Comparison of ENCODE assay signal across 8 mouse cellular contexts in genomic region chr5:71699696-71700467, GRCm38 (mm10). TPM values are rescaled to one million over a fixed set of nuclear protein-coding genes. Genes with fewer than 3 reads are reported as not detected.
DNase-seq lines count a peak whose midpoint lies in the region; ATAC-seq lines count a peak whose summit lies in the region.

No protein-coding gene starts in this region.

- intact Hi-C loops in gastrocnemius, postnatal 36 days (cut with DNase I), result no loop called here

- peak overlapping the region; percentile 46 for H3K4me3 ChIP-seq in embryonic facial prominence, embryonic 11.5 days (ENCODE audit: low read depth, low read length)
- H3K4me3 ChIP-seq in heart, embryonic 16.5 days (ENCODE audit: low read length), result peak overlapping the region; percentile 57
- 0 out of 2 replicates have a peak overlapping the region, but pooled peaks have one; percentile 38 for H3K4me3 ChIP-seq in liver, embryonic 12.5 days

- H3K9me3 ChIP-seq in embryonic facial prominence, embryonic 11.5 days (replicated peaks; ENCODE audit: control insufficient read depth, low read length), result no peaks in the 10 kb centered on the region
- no peaks in the 10 kb centered on the region for H3K9me3 ChIP-seq in heart, embryonic 16.5 days (replicated peaks; ENCODE audit: control insufficient read depth, low read length)
- no peaks in the 10 kb centered on the region for H3K9me3 ChIP-seq in liver, embryonic 12.5 days (replicated peaks)

- 0 out of 2 replicates have a peak, but pooled peaks cover 4% of the 10 kb centered on the region for H3K27me3 ChIP-seq in embryonic facial prominence, embryonic 11.5 days (ENCODE audit: control insufficient read depth, insufficient read depth, low read length)
- peaks cover 4% of the 10 kb centered on the region for H3K27me3 ChIP-seq in heart, embryonic 16.5 days (ENCODE audit: control insufficient read depth, insufficient read depth, low read length)
- H3K27me3 ChIP-seq in liver, embryonic 12.5 days (replicated peaks), result peaks cover 30% of the 10 kb centered on the region

- WGBS in embryonic facial prominence, embryonic 11.5 days, result under 1% methylated on average over 19 of the region's 19 CpGs
- WGBS in heart, embryonic 16.5 days, result under 1% methylated on average over 19 of the region's 19 CpGs
- WGBS in liver, embryonic 12.5 days (ENCODE audit: insufficient replicate concordance), result 3% methylated on average over 19 of the region's 19 CpGs

- no peak overlapping the region for H3K27ac ChIP-seq in embryonic facial prominence, embryonic 11.5 days (replicated peaks; ENCODE audit: low read depth, low read length)
- H3K27ac ChIP-seq in heart, embryonic 16.5 days (ENCODE audit: low read length), result no peak overlapping the region
- H3K27ac ChIP-seq in liver, embryonic 12.5 days, result no peak overlapping the region

- peak; percentile 27 for DNase-seq in gastrocnemius, postnatal 10 days
- DNase-seq in gastrocnemius, postnatal 36 days, result no peak
- peak; percentile 73 for DNase-seq in embryonic facial prominence, embryonic 11.5 days (ENCODE audit: low spot score)
- peak; percentile 64 to 70 for DNase-seq in kidney, postnatal 4 days
- peak; percentile 77 for DNase-seq in retina, embryonic 14.5 days (ENCODE audit: low spot score)
- DNase-seq in B cell, adult 2 months, result no peak

- no peak for ATAC-seq in embryonic facial prominence, embryonic 11.5 days (replicated peaks; ENCODE audit: insufficient number of reproducible peaks, low FRiP score, low TSS enrichment, low read depth)
- ATAC-seq in heart, embryonic 16.5 days (replicated peaks; ENCODE audit: extremely low read depth, insufficient read depth, low FRiP score), result no peak
- ATAC-seq in liver, embryonic 12.5 days, result no peak

- no peaks in the 10 kb centered on the region for H3K4me1 ChIP-seq in embryonic facial prominence, embryonic 11.5 days (ENCODE audit: control insufficient read depth, insufficient read depth, low read length)
- peaks cover 3% of the 10 kb centered on the region for H3K4me1 ChIP-seq in heart, embryonic 16.5 days (ENCODE audit: control insufficient read depth, insufficient read depth, low read length)
- no peaks in the 10 kb centered on the region for H3K4me1 ChIP-seq in liver, embryonic 12.5 days

- no peaks in the 10 kb centered on the region for H3K36me3 ChIP-seq in embryonic facial prominence, embryonic 11.5 days (replicated peaks; ENCODE audit: control insufficient read depth, insufficient read depth, low read depth, low read length)
- H3K36me3 ChIP-seq in heart, embryonic 16.5 days (ENCODE audit: control insufficient read depth, insufficient read depth), result no peaks in the 10 kb centered on the region
- no peaks in the 10 kb centered on the region for H3K36me3 ChIP-seq in liver, embryonic 12.5 days

- no peak overlapping the region for H3K9ac ChIP-seq in embryonic facial prominence, embryonic 11.5 days (replicated peaks; ENCODE audit: low read length)
- no peak overlapping the region for H3K9ac ChIP-seq in heart, embryonic 16.5 days (ENCODE audit: low read length)
- no peak overlapping the region for H3K9ac ChIP-seq in liver, embryonic 12.5 days

- peak overlapping the region; percentile 93 for H3K4me2 ChIP-seq in embryonic facial prominence, embryonic 11.5 days (ENCODE audit: low read depth, low read length)
- peak overlapping the region; percentile 77 for H3K4me2 ChIP-seq in heart, embryonic 16.5 days (ENCODE audit: low read depth, low read length)
- peak overlapping the region; percentile 60 for H3K4me2 ChIP-seq in liver, embryonic 12.5 days

RNA-seq across cellular contexts. Expression of gene Gabra4, which starts 41.8 kb away (rescaled TPM):
- total RNA-seq in gastrocnemius, postnatal 10 days (2021), result under 1 TPM; 0.25 to 0.40 TPM
- total RNA-seq in gastrocnemius, postnatal 36 days (2021), result not detected
- 3.8 and 4.3 TPM in 2 replicates for polyA plus RNA-seq in embryonic facial prominence, embryonic 11.5 days (2014; fragmentation: Nextera tagmentation; extraction: Ambion mirVana)
- polyA plus RNA-seq in heart, embryonic 16.5 days (2015; fragmentation: Nextera tagmentation; extraction: Ambion mirVana), result 2.4 and 3.3 TPM in 2 replicates
- 0.26 and 0.61 TPM in 2 replicates for polyA plus RNA-seq in liver, embryonic 12.5 days (2016; fragmentation: Nextera tagmentation; extraction: Ambion mirVana)

RNA-seq across cellular contexts. Expression of gene Gabrb1, which starts 42.0 kb away (rescaled TPM):
- under 1 TPM; 0.07 to 0.12 TPM for total RNA-seq in gastrocnemius, postnatal 10 days (2021)
- not detected for total RNA-seq in gastrocnemius, postnatal 36 days (2021)
- 0.58 and 0.86 TPM in 2 replicates for polyA plus RNA-seq in embryonic facial prominence, embryonic 11.5 days (2014; fragmentation: Nextera tagmentation; extraction: Ambion mirVana)
- 0.43 and 0.90 TPM in 2 replicates for polyA plus RNA-seq in heart, embryonic 16.5 days (2015; fragmentation: Nextera tagmentation; extraction: Ambion mirVana)
- polyA plus RNA-seq in liver, embryonic 12.5 days (2016; fragmentation: Nextera tagmentation; extraction: Ambion mirVana), result 0.01 TPM in 2 replicates

Comparison
In these comparisons a context has a peak if more than half of its experiments do, and no peak if none do; other contexts are left out.
1. DNase-seq: peak in gastrocnemius, postnatal 10 days (single experiment), embryonic facial prominence, embryonic 11.5 days (single experiment), kidney, postnatal 4 days (2 of 2) and retina, embryonic 14.5 days (single experiment); none in gastrocnemius, postnatal 36 days (0 of 2) and B cell, adult 2 months (0 of 2).
2. Peak in every context shown above with its lines, with median percentiles within 50 percentile points of each other: H3K4me2 ChIP-seq and H3K4me3 ChIP-seq.